Mouse (Mus musculus) adrenal gland, adult 8-10 months (tissue): Measurements from ENCODE around the gene Ppm1e. TPM values are rescaled to one million over a fixed set of nuclear protein-coding genes. Genes with fewer than 3 reads are reported as not detected.

Experiments
- DNase-seq: peaks from one replicate; pipeline ENCODE4 v3.0.0; 2022
- total RNA-seq, 4 experiments: library from RNA; stranded (reverse); gene quantifications; 2 replicates each; pipeline ENCODE4 v1.2.4; 2022

Gene Ppm1e
- total RNA-seq, 4 experiments from 2014 or later, result 27.4 to 38.8 (median 34.3) TPM

- DNase-seq, result no peak
These were observed 108.7 kb downstream of the Ppm1e start for GRCm38 (mm10) chr11:87250132-87250531.

GRCm38 (mm10) chr11:87247494-87247866 is 111.3 kb downstream of the Ppm1e start:
- no peak for DNase-seq

GRCm38 (mm10) chr11:87246724-87247493 is 111.9 kb downstream of the Ppm1e start:
- DNase-seq, result no peak

GRCm38 (mm10) chr11:87246107-87246651 is 112.6 kb downstream of the Ppm1e start:
- DNase-seq, result no peak

GRCm38 (mm10) chr11:87245171-87245840 is 113.5 kb downstream of the Ppm1e start:
- DNase-seq, result no peak

GRCm38 (mm10) chr11:87241256-87241655 is 117.6 kb downstream of the Ppm1e start:
- no peak for DNase-seq

GRCm38 (mm10) chr11:87240833-87241215 is 118.0 kb downstream of the Ppm1e start:
- no peak for DNase-seq

- DNase-seq, result no peak
These were observed 118.5 kb downstream of the Ppm1e start for GRCm38 (mm10) chr11:87240141-87240832.

- no peak for DNase-seq
These were observed 119.8 kb downstream of the Ppm1e start for GRCm38 (mm10) chr11:87238891-87239530.

GRCm38 (mm10) chr11:87235486-87235872 is 123.3 kb downstream of the Ppm1e start:
- DNase-seq, result no peak

GRCm38 (mm10) chr11:87234743-87235485 is 123.9 kb downstream of the Ppm1e start:
- no peak for DNase-seq

- DNase-seq, result no peak
These were observed 125.4 kb downstream of the Ppm1e start for GRCm38 (mm10) chr11:87233377-87233776.

- DNase-seq, result no peak
These were observed 131.8 kb downstream of the Ppm1e start for GRCm38 (mm10) chr11:87227056-87227455.

GRCm38 (mm10) chr11:87222686-87223085 is 136.1 kb downstream of the Ppm1e start:
- DNase-seq, result no peak

GRCm38 (mm10) chr11:87212313-87212712 is 146.5 kb downstream of the Ppm1e start:
- no peak for DNase-seq

Other genes starting within 250 kb of the Ppm1e start
- gene Ska2, start 249.8 kb downstream of the Ppm1e start, total RNA-seq, result 1 to 10 TPM; 5.0 to 9.3 (median 7.2) TPM
- 10 to 100 TPM; 14.0 to 23.2 (median 15.7) TPM for gene Trim37, start 231.9 kb downstream of the Ppm1e start, total RNA-seq
- gene Rad51c, start 45.9 kb upstream of the Ppm1e start, total RNA-seq, result 1 to 10 TPM; 1.4 to 2.3 (median 1.8) TPM
- gene Tex14, start 46.0 kb upstream of the Ppm1e start, total RNA-seq, result 1 to 10 TPM in 2 of 4 experiments, under 1 TPM in 2; 0.06 to 2.2 (median 1.1) TPM
- not detected for gene Gm11492, start 207.6 kb upstream of the Ppm1e start, total RNA-seq
- gene Sept4, start 209.9 kb upstream of the Ppm1e start, total RNA-seq, result 100 to 1,000 TPM in 1 of 4 experiments, 10 to 100 TPM in 3; 37.7 to 114 (median 64.6) TPM
- 10 to 100 TPM; 33.5 to 38.1 (median 34.7) TPM for gene Mtmr4, start 233.1 kb upstream of the Ppm1e start, total RNA-seq